Mouse (Mus musculus) forebrain, postnatal 0 days (tissue): ENCODE results near the gene Mfng. TPM values are rescaled to one million over a fixed set of nuclear protein-coding genes. Genes with fewer than 3 reads are reported as not detected.

ENCODE experiments used
- ATAC-seq: fragments of 200-750 bp; cut with Nextera tagmentation; 2 replicates; pipeline ENCODE4 v1.8.0; 2017; ENCODE audit warnings: mild to moderate bottlenecking, moderate library complexity
- DNase-seq: peaks from one replicate; pipeline ENCODE4 v3.0.0-alpha.2; 2015
- H3K27ac ChIP-seq: fragments of 300-500 bp; sonication (generic); 2 replicates; pipeline ENCODE4 v1.5.1; 2014; ENCODE audit warnings: low read depth, mild to moderate bottlenecking, antibody characterized with exemption, low read length, moderate library complexity, mixed read lengths
- H3K27me3 ChIP-seq: fragments of 300-500 bp; sonication (generic); 2 replicates; pipeline ENCODE4 v1.6.1; 2014; ENCODE audit warnings: mild to moderate bottlenecking, low read length, mixed read lengths; ENCODE audit not compliant: insufficient read depth
- H3K36me3 ChIP-seq: fragments of 300-500 bp; sonication (generic); 2 replicates; pipeline ENCODE4 v1.6.1; 2014; ENCODE audit warnings: mild to moderate bottlenecking, moderate library complexity; ENCODE audit not compliant: insufficient read depth
- H3K4me1 ChIP-seq: fragments of 300-500 bp; sonication (generic); 2 replicates; pipeline ENCODE4 v1.6.1; 2014; ENCODE audit warnings: antibody characterized with exemption; ENCODE audit not compliant: insufficient read depth
- H3K4me2 ChIP-seq: fragments of 300-500 bp; sonication (generic); 2 replicates; pipeline ENCODE4 v1.6.1; 2014; ENCODE audit warnings: low read depth, mild to moderate bottlenecking, moderate library complexity
- H3K4me3 ChIP-seq: fragments of 300-500 bp; sonication (generic); 2 replicates; pipeline ENCODE4 v1.5.1; 2014; ENCODE audit warnings: low read depth, low read length, mixed read lengths
- H3K9ac ChIP-seq: fragments of 300-500 bp; sonication (generic); 2 replicates; pipeline ENCODE4 v1.6.1; 2014; ENCODE audit warnings: mild to moderate bottlenecking
- H3K9me3 ChIP-seq: fragments of 300-500 bp; sonication (generic); 2 replicates; pipeline ENCODE4 v1.6.1; 2016; ENCODE audit warnings: low read length
- CTCF ChIP-seq: sonication (generic); IDR thresholded peaks from 2 replicates; pipeline ENCODE4 v1.5.1; 2016; ENCODE audit warnings: antibody characterized with exemption, control low read depth, low read depth
- WGBS: fragments of 180-500 bp; shearing (Covaris S2); extraction: QIAGEN DNeasy Blood & Tissue Kit; methylation state at CpG from one replicate; pipeline ENCODE4 v1.1.7; 2014; 5-methylcytosine and 5-hydroxymethylcytosine counted together
- polyA plus RNA-seq: library from polyadenylated mRNA; unstranded; fragments of >200 nt; fragmentation: Nextera tagmentation; extraction: Ambion mirVana; gene quantifications from 2 replicates; pipeline ENCODE4 v1.2.1, GENCODE M21; 2015
- total RNA-seq: library from RNA; depleted of rRNA; stranded (reverse); fragments of >200 nt; gene quantifications from 2 replicates; pipeline ENCODE4 v1.2.3, GENCODE M21; 2014

Gene Mfng
- total and polyA plus RNA-seq, 2 experiments from 2014 or later: 11.4 to 16.0 TPM

GRCm38 (mm10) chr15:78771531-78772367 is 1.5 kb downstream of the Mfng start:
- DNase-seq: no peak
- peaks cover 16% of the 10 kb centered on the region for H3K4me1 ChIP-seq
- ATAC-seq: no peak
- H3K36me3 ChIP-seq: no peaks in the 10 kb centered on the region
- H3K27me3 ChIP-seq: no peaks in the 10 kb centered on the region
- 34% methylated on average over 19 of the region's 19 CpGs for WGBS
- H3K27ac ChIP-seq: peak overlapping the region; percentile 86
- H3K9me3 ChIP-seq: no peaks in the 10 kb centered on the region
- no peak overlapping the region for H3K4me3 ChIP-seq
- H3K9ac ChIP-seq: no peak overlapping the region
- H3K4me2 ChIP-seq: peak overlapping the region; percentile 39
- TF ChIP-seq CTCF: no peak

- peak; percentile 78 for ATAC-seq
- TF ChIP-seq CTCF: no peak
- DNase-seq: peak; percentile 73
- Histone ChIP-seq H3K4me3 (no peak overlapping the region), H3K9me3 (no peaks in the 10 kb centered on the region), H3K27ac (peak overlapping the region; percentile 86), H3K27me3 (no peaks in the 10 kb centered on the region), H3K9ac (peak overlapping the region; percentile 37; the same call in 1 of the 2 replicates), H3K36me3 (no peaks in the 10 kb centered on the region), H3K4me2 (peak overlapping the region; percentile 39), H3K4me1 (peaks cover 16% of the 10 kb centered on the region)
- whole genome bisulfite sequencing: 7% methylated on average over 5 of the region's 5 CpGs
Measured at GRCm38 (mm10) chr15:78770983-78771355, 2.3 kb downstream of the Mfng start.

- H3K4me2 ChIP-seq: peak overlapping the region; percentile 39
- no peaks in the 10 kb centered on the region for H3K9me3 ChIP-seq
- H3K4me1 ChIP-seq: peaks cover 16% of the 10 kb centered on the region
- WGBS: 28% methylated on average over 9 of the region's 9 CpGs
- H3K27me3 ChIP-seq: no peaks in the 10 kb centered on the region
- peak overlapping the region; percentile 86 for H3K27ac ChIP-seq
- H3K4me3 ChIP-seq: no peak overlapping the region; the same call in 1 of the 2 replicates
- DNase-seq (no peak), ATAC-seq (no peak; the same call in 1 of the 2 replicates)
- TF ChIP-seq CTCF: no peak
- H3K36me3 ChIP-seq: no peaks in the 10 kb centered on the region
- H3K9ac ChIP-seq: peak overlapping the region; percentile 37; the same call in 1 of the 2 replicates
Measured at GRCm38 (mm10) chr15:78770234-78770982, 2.9 kb downstream of the Mfng start.

- H3K9ac ChIP-seq: no peak overlapping the region
- peak; percentile 46 for TF ChIP-seq CTCF
- H3K4me1 ChIP-seq: peaks cover 16% of the 10 kb centered on the region
- WGBS: 92% methylated on average over 4 of the region's 4 CpGs
- no peaks in the 10 kb centered on the region for H3K27me3 ChIP-seq
- H3K4me2 ChIP-seq: no peak overlapping the region
- H3K27ac ChIP-seq: no peak overlapping the region
- DNase-seq (no peak), ATAC-seq (no peak)
- H3K36me3 ChIP-seq: no peaks in the 10 kb centered on the region
- H3K9me3 ChIP-seq: no peaks in the 10 kb centered on the region
- no peak overlapping the region for H3K4me3 ChIP-seq
Measured at GRCm38 (mm10) chr15:78769064-78769463, 4.2 kb downstream of the Mfng start.

GRCm38 (mm10) chr15:78763704-78764103 is 9.6 kb downstream of the Mfng start:
- ATAC-seq (no peak), DNase-seq (no peak)
- H3K36me3 ChIP-seq: no peaks in the 10 kb centered on the region
- H3K27me3 ChIP-seq: no peaks in the 10 kb centered on the region
- H3K27ac ChIP-seq: no peak overlapping the region
- 59% methylated on average over 5 of the region's 5 CpGs for whole genome bisulfite sequencing
- H3K4me1 ChIP-seq: no peaks in the 10 kb centered on the region
- H3K4me2 ChIP-seq: no peak overlapping the region
- H3K9ac ChIP-seq: no peak overlapping the region
- H3K9me3 ChIP-seq: no peaks in the 10 kb centered on the region
- H3K4me3 ChIP-seq: no peak overlapping the region
- TF ChIP-seq CTCF: no peak

- no peak overlapping the region for H3K4me2 ChIP-seq
- no peaks in the 10 kb centered on the region for H3K9me3 ChIP-seq
- no peak for TF ChIP-seq CTCF
- DNase-seq (no peak), ATAC-seq (peak; percentile 36)
- H3K27me3 ChIP-seq: no peaks in the 10 kb centered on the region
- no peaks in the 10 kb centered on the region for H3K4me1 ChIP-seq
- H3K27ac ChIP-seq: no peak overlapping the region
- no peak overlapping the region for H3K4me3 ChIP-seq
- no peak overlapping the region for H3K9ac ChIP-seq
- no peaks in the 10 kb centered on the region for H3K36me3 ChIP-seq
- WGBS: 14% methylated on average over 9 of the region's 10 CpGs
Measured at GRCm38 (mm10) chr15:78763210-78763609, 10.1 kb downstream of the Mfng start.

GRCm38 (mm10) chr15:78761112-78761511 is 12.2 kb downstream of the Mfng start:
- ATAC-seq: no peak

More at GRCm38 (mm10) chr15:78761112-78761511, 12.2 kb downstream of the Mfng start:
- no peak overlapping the region for H3K9ac ChIP-seq
- DNase-seq: no peak
- no peaks in the 10 kb centered on the region for H3K9me3 ChIP-seq
- no peaks in the 10 kb centered on the region for H3K4me1 ChIP-seq
- no peaks in the 10 kb centered on the region for H3K27me3 ChIP-seq
- TF ChIP-seq CTCF: no peak
- H3K4me3 ChIP-seq: no peak overlapping the region
- H3K36me3 ChIP-seq: no peaks in the 10 kb centered on the region
- no peak overlapping the region for H3K4me2 ChIP-seq
- no peak overlapping the region for H3K27ac ChIP-seq
- 76% methylated on average over 13 of the region's 13 CpGs for WGBS
